In the genomic region with DNA sequence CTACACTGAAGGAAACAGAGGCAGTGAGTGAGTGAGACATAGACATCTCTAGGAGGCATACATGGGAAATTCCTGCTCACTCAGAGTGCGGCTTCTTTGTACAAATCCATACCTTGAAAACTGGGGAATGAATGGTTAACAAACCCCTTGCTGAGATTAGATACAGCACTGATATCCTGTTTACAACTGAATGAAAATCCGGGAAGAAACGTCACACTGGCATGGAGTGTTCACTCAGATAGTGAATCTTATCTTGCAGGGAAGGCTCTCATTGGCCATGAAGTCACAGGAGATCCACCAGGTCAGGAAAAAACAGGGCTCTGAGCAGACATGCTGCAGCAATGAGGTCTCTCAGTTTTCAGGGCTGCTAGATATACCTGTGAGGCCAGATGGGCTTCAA, we compare ENCODE assay signal across 29 mouse cellular contexts. TPM values are rescaled to one million over a fixed set of nuclear protein-coding genes. Genes with fewer than 3 reads are reported as not detected.
DNase-seq lines count a peak whose midpoint lies in the region; ATAC-seq and TF ChIP-seq lines count a peak whose summit lies in the region.
"Had no signal": no experiment of that assay in that cellular context is flagged by ENCODE, and none has a peak within 500 bp of the region (broad histone marks: within the 10 kb centered on the region; RNA-seq: fewer than 3 reads in every experiment).

No protein-coding gene starts in this region.

- no peaks in the 10 kb centered on the region for H3K27me3 ChIP-seq in hindbrain, embryonic 14.5 days (ENCODE audit: control insufficient read depth, insufficient read depth, low read length)
- no peaks in the 10 kb centered on the region for H3K27me3 ChIP-seq in hindbrain, embryonic 16.5 days (replicated peaks; ENCODE audit: control insufficient read depth, insufficient read depth, low read length)
- no peaks in the 10 kb centered on the region for H3K27me3 ChIP-seq in liver, postnatal 0 days (ENCODE audit: insufficient read depth, low read length)
- H3K27me3 ChIP-seq in liver, embryonic 12.5 days (replicated peaks) = 0 out of 2 replicates have a peak, but pooled peaks cover 6% of the 10 kb centered on the region
- H3K27me3 ChIP-seq in MEL (ENCODE audit: control insufficient read depth in 1 of 2, insufficient read depth in 2 of 2, low read length in 2 of 2) = no peaks in the 10 kb centered on the region
- no peaks in the 10 kb centered on the region for H3K27me3 ChIP-seq in kidney, adult 2 months (replicated peaks; ENCODE audit: control insufficient read depth, insufficient read depth, low read length)
- H3K27me3 ChIP-seq: hindbrain, embryonic 15.5 days; intestine, embryonic 15.5 days; limb, embryonic 12.5 days; neural tube, embryonic 13.5 days had no signal

- TF ChIP-seq RAD21 in MEL (IDR thresholded peaks at IDR 0.05; ENCODE audit: low read depth, low read length) = no peak

- H3K9me3 ChIP-seq in hindbrain, embryonic 14.5 days (ENCODE audit: control insufficient read depth, low read length) = no peaks in the 10 kb centered on the region
- no peaks in the 10 kb centered on the region for H3K9me3 ChIP-seq in hindbrain, embryonic 16.5 days (ENCODE audit: control insufficient read depth, low read length)
- H3K9me3 ChIP-seq in liver, postnatal 0 days (ENCODE audit: low read length) = no peaks in the 10 kb centered on the region
- H3K9me3 ChIP-seq in liver, embryonic 12.5 days (replicated peaks) = no peaks in the 10 kb centered on the region
- no peaks in the 10 kb centered on the region for H3K9me3 ChIP-seq in MEL (replicated peaks; ENCODE audit: insufficient read depth, low read length)
- H3K9me3 ChIP-seq: heart, embryonic 10.5 days; hindbrain, embryonic 15.5 days; intestine, embryonic 15.5 days; limb, embryonic 12.5 days; liver, embryonic 13.5 days; neural tube, embryonic 13.5 days had no signal

- WGBS in hindbrain, embryonic 14.5 days = 77% methylated on average over 3 of the region's 3 CpGs
- 75% methylated on average over 3 of the region's 3 CpGs for WGBS in hindbrain, embryonic 16.5 days
- WGBS in liver, postnatal 0 days (ENCODE audit: insufficient replicate concordance) = 36% methylated on average over 3 of the region's 3 CpGs
- 32% methylated on average over 3 of the region's 3 CpGs for whole genome bisulfite sequencing in liver, embryonic 12.5 days (ENCODE audit: insufficient replicate concordance)
- WGBS in kidney, adult 2 months = 72% methylated on average over 3 of the region's 3 CpGs

- no peak for TF ChIP-seq POLR2A in MEL (IDR thresholded peaks at IDR 0.05; ENCODE audit: control insufficient read depth in 1 of 2, insufficient read depth in 1 of 2, low read depth in 1 of 2, low read length in 2 of 2, poor library complexity in 1 of 2)
- no peak for TF ChIP-seq POLR2A in kidney, adult 2 months (IDR thresholded peaks at IDR 0.05; ENCODE audit: low read depth, low read length)

- no peak overlapping the region for H3K9ac ChIP-seq in hindbrain, embryonic 14.5 days
- H3K9ac ChIP-seq in hindbrain, embryonic 16.5 days (ENCODE audit: low read depth, low read length) = no peak overlapping the region
- H3K9ac ChIP-seq in liver, postnatal 0 days (replicated peaks) = no peak overlapping the region
- H3K9ac ChIP-seq in liver, embryonic 12.5 days = no peak overlapping the region
- no peak overlapping the region for H3K9ac ChIP-seq in MEL (ENCODE audit: control insufficient read depth, low read depth, low read length, poor library complexity, severe bottlenecking)
- H3K9ac ChIP-seq: hindbrain, embryonic 15.5 days; intestine, embryonic 15.5 days; limb, embryonic 12.5 days; liver, embryonic 13.5 days; lung, embryonic 14.5 days; neural tube, embryonic 13.5 days had no signal

- H3K4me3 ChIP-seq in hindbrain, embryonic 14.5 days (replicated peaks; ENCODE audit: low read length) = no peak overlapping the region
- no peak overlapping the region for H3K4me3 ChIP-seq in hindbrain, embryonic 16.5 days (ENCODE audit: low read length)
- H3K4me3 ChIP-seq in liver, postnatal 0 days (ENCODE audit: low read depth, low read length) = no peak overlapping the region
- no peak overlapping the region for H3K4me3 ChIP-seq in liver, embryonic 12.5 days
- H3K4me3 ChIP-seq in MEL (ENCODE audit: control insufficient read depth in 1 of 2, insufficient read depth in 1 of 2, low read depth in 2 of 2, low read length in 2 of 2) = no peak overlapping the region
- no peak overlapping the region for H3K4me3 ChIP-seq in kidney, adult 2 months (ENCODE audit: insufficient read depth, low read depth, low read length)
- H3K4me3 ChIP-seq: erythroblast, embryonic 14.5 days; heart, embryonic 10.5 days; hindbrain, embryonic 15.5 days; intestine, embryonic 15.5 days; limb, embryonic 12.5 days; liver, embryonic 13.5 days; neural tube, embryonic 13.5 days had no signal

- no peaks in the 10 kb centered on the region for H3K4me1 ChIP-seq in hindbrain, embryonic 14.5 days (replicated peaks; ENCODE audit: control insufficient read depth, insufficient read depth, low read length)
- H3K4me1 ChIP-seq in hindbrain, embryonic 16.5 days (ENCODE audit: control insufficient read depth, insufficient read depth, low read depth, low read length) = no peaks in the 10 kb centered on the region
- peaks cover 2% of the 10 kb centered on the region; the same call in 1 of the 2 replicates for H3K4me1 ChIP-seq in liver, postnatal 0 days (ENCODE audit: insufficient read depth)
- H3K4me1 ChIP-seq in liver, embryonic 12.5 days = 0 out of 2 replicates have a peak, but pooled peaks cover 3% of the 10 kb centered on the region
- H3K4me1 ChIP-seq in MEL (ENCODE audit: control insufficient read depth in 1 of 2, insufficient read depth in 2 of 2, low read length in 2 of 2) = peaks cover 0 to 5% of the 10 kb centered on the region in 2 experiments; a peak in 2 of 4 replicates
- peaks cover 10% of the 10 kb centered on the region for H3K4me1 ChIP-seq in kidney, adult 2 months (ENCODE audit: control insufficient read depth, insufficient read depth, low read length)
- H3K4me1 ChIP-seq: hindbrain, embryonic 15.5 days; intestine, embryonic 15.5 days; liver, embryonic 13.5 days had no signal

- no peak for ATAC-seq in hindbrain, embryonic 14.5 days (ENCODE audit: low FRiP score)
- ATAC-seq in hindbrain, embryonic 16.5 days = no peak
- no peak for ATAC-seq in liver, postnatal 0 days
- no peak for ATAC-seq in liver, embryonic 12.5 days
- ATAC-seq: activated CD4-positive, CD25-positive, alpha-beta regulatory T cell, adult 4 months; CD4-positive, CD25-positive, alpha-beta regulatory T cell, adult 4 months; forebrain, embryonic 16.5 days; intestine, embryonic 15.5 days had no signal

- H3K36me3 ChIP-seq in hindbrain, embryonic 14.5 days (replicated peaks; ENCODE audit: control insufficient read depth, insufficient read depth) = peaks cover 29% of the 10 kb centered on the region
- H3K36me3 ChIP-seq in hindbrain, embryonic 16.5 days (ENCODE audit: control insufficient read depth, insufficient read depth, low read length) = no peaks in the 10 kb centered on the region; the same call in 1 of the 2 replicates
- no peaks in the 10 kb centered on the region for H3K36me3 ChIP-seq in liver, postnatal 0 days (replicated peaks; ENCODE audit: insufficient read depth, low read length)
- no peaks in the 10 kb centered on the region for H3K36me3 ChIP-seq in liver, embryonic 12.5 days
- H3K36me3 ChIP-seq in MEL (ENCODE audit: control insufficient read depth in 1 of 2, insufficient read depth in 2 of 2, low read length in 2 of 2) = peaks cover 0 to 4% of the 10 kb centered on the region in 2 experiments; a peak in 2 of 4 replicates
- H3K36me3 ChIP-seq in kidney, adult 2 months (ENCODE audit: control insufficient read depth, insufficient read depth, low read length) = no peaks in the 10 kb centered on the region
- H3K36me3 ChIP-seq: liver, embryonic 13.5 days had no signal

- H3K79me2 ChIP-seq in MEL (ENCODE audit: control insufficient read depth, insufficient read depth, low read length, poor library complexity) = no peaks in the 10 kb centered on the region

- no peak overlapping the region for H3K4me2 ChIP-seq in hindbrain, embryonic 14.5 days (replicated peaks)
- H3K4me2 ChIP-seq in hindbrain, embryonic 16.5 days (ENCODE audit: low read length) = no peak overlapping the region
- no peak overlapping the region for H3K4me2 ChIP-seq in liver, postnatal 0 days (ENCODE audit: low read depth, low read length)
- H3K4me2 ChIP-seq in liver, embryonic 12.5 days = no peak overlapping the region
- H3K4me2 ChIP-seq: hindbrain, embryonic 15.5 days; intestine, embryonic 15.5 days; limb, embryonic 12.5 days; liver, embryonic 13.5 days; lung, embryonic 14.5 days; midbrain, embryonic 11.5 days; neural tube, embryonic 13.5 days had no signal

- no peak for TF ChIP-seq CTCF in liver, postnatal 0 days (IDR thresholded peaks at IDR 0.05; ENCODE audit: low read depth)
- TF ChIP-seq CTCF in MEL (IDR thresholded peaks at IDR 0.05 in 2 of 3, conservative IDR thresholded peaks at IDR 0.05 in 1 of 3; ENCODE audit: control insufficient read depth in 1 of 3, insufficient read depth in 1 of 3, low read depth in 2 of 3, low read length in 3 of 3, poor library complexity in 1 of 3, severe bottlenecking in 1 of 3) = no peak
- TF ChIP-seq CTCF in kidney, adult 2 months (conservative IDR thresholded peaks at IDR 0.05; ENCODE audit: insufficient read depth, insufficient read length, low read depth, low read length) = no peak

- H3K27ac ChIP-seq in hindbrain, embryonic 14.5 days = 0 out of 2 replicates have a peak overlapping the region, but pooled peaks have one; percentile 38
- H3K27ac ChIP-seq in hindbrain, embryonic 16.5 days (ENCODE audit: low read depth, low read length) = no peak overlapping the region; the same call in 1 of the 2 replicates
- H3K27ac ChIP-seq in liver, postnatal 0 days (ENCODE audit: low read depth) = no peak overlapping the region
- no peak overlapping the region for H3K27ac ChIP-seq in liver, embryonic 12.5 days
- no peak overlapping the region for H3K27ac ChIP-seq in MEL (ENCODE audit: control insufficient read depth, low read depth, low read length)
- H3K27ac ChIP-seq in kidney, adult 2 months (ENCODE audit: insufficient read depth, low read depth, low read length) = no peak overlapping the region
- H3K27ac ChIP-seq: heart, embryonic 10.5 days; hindbrain, embryonic 15.5 days; intestine, embryonic 15.5 days; kidney, postnatal 0 days; limb, embryonic 12.5 days; liver, embryonic 13.5 days; neural tube, embryonic 13.5 days had no signal

- DNase-seq in hindbrain, embryonic 14.5 days (ENCODE audit: low spot score) = no peak
- DNase-seq in liver, postnatal 0 days = no peak
- DNase-seq in MEL (ENCODE audit: low read depth, low spot score) = no peak
- peak; percentile 29 for DNase-seq in lung, postnatal 14 days
- no peak for DNase-seq in thymus, postnatal 10 days (ENCODE audit: low spot score in 2 of 2)
- no peak for DNase-seq in kidney, adult 2 months
- DNase-seq: adrenal gland, adult 2 months; adrenal gland, postnatal 36 days; cerebellum, adult 9-11 months; gastrocnemius, postnatal 10 days; heart, postnatal 4 days; kidney, adult 8-10 months; kidney, postnatal 4 days; liver, embryonic 13.5 days; lung, embryonic 14.5 days had no signal

- TF ChIP-seq EP300 in liver, postnatal 0 days (IDR thresholded peaks at IDR 0.05; ENCODE audit: low read depth) = 0 out of 2 replicates have a peak, but pooled peaks have one; percentile 9
- TF ChIP-seq EP300 in MEL (IDR thresholded peaks at IDR 0.05; ENCODE audit: low read depth in 1 of 2, low read length in 2 of 2) = peak in 1 of 2 experiments; percentile 15; a peak in 1 of 4 replicates

RNA-seq across cellular contexts. Expression of a gene that starts 32.0 kb away (rescaled TPM):
- 26.5 and 37.4 TPM in 2 replicates for polyA plus RNA-seq in hindbrain, embryonic 14.5 days (2014; fragmentation: Nextera tagmentation; extraction: Ambion mirVana)
- 35.2 and 36.2 TPM in 2 replicates for polyA plus RNA-seq in hindbrain, embryonic 16.5 days (2015; fragmentation: Nextera tagmentation; extraction: Ambion mirVana)
- polyA plus RNA-seq in liver, postnatal 0 days (2015; fragmentation: Nextera tagmentation; extraction: Ambion mirVana) = 1.4 and 1.6 TPM in 2 replicates
- 4.8 TPM in 2 replicates for polyA plus RNA-seq in liver, embryonic 12.5 days (2016; fragmentation: Nextera tagmentation; extraction: Ambion mirVana)
- 27.2 and 29.5 TPM in 2 replicates for total RNA-seq in MEL (2012; rRNA removed)
- polyA plus RNA-seq in MEL (2012; ENCODE audit: insufficient read depth in 1 of 2, insufficient read length in 2 of 2, low read depth in 1 of 2, low replicate concordance in 2 of 2, missing spikeins in 1 of 2) = 10 to 100 TPM in 1 of 2 experiments, not detected in 1; 22.5 TPM
- polyA plus RNA-seq in kidney, adult 2 months (2012; rRNA removed) = 42.7 and 43.3 TPM in 2 replicates

RNA-seq across cellular contexts. Expression of a gene that starts 42.5 kb away (rescaled TPM):
- polyA plus RNA-seq in hindbrain, embryonic 14.5 days (2014; fragmentation: Nextera tagmentation; extraction: Ambion mirVana) = 65.6 and 80.9 TPM in 2 replicates
- 66.9 and 70.5 TPM in 2 replicates for polyA plus RNA-seq in hindbrain, embryonic 16.5 days (2015; fragmentation: Nextera tagmentation; extraction: Ambion mirVana)
- polyA plus RNA-seq in liver, postnatal 0 days (2015; fragmentation: Nextera tagmentation; extraction: Ambion mirVana) = 3.1 and 3.7 TPM in 2 replicates
- polyA plus RNA-seq in liver, embryonic 12.5 days (2016; fragmentation: Nextera tagmentation; extraction: Ambion mirVana) = 5.2 and 6.2 TPM in 2 replicates
- total RNA-seq in MEL (2012; rRNA removed) = 8.6 and 8.8 TPM in 2 replicates
- 10 to 100 TPM in 1 of 2 experiments, not detected in 1; 12.5 TPM for polyA plus RNA-seq in MEL (2012; ENCODE audit: insufficient read depth in 1 of 2, insufficient read length in 2 of 2, low read depth in 1 of 2, low replicate concordance in 2 of 2, missing spikeins in 1 of 2)
- 23.1 and 25.7 TPM in 2 replicates for polyA plus RNA-seq in kidney, adult 2 months (2012; rRNA removed)
- total RNA-seq: megakaryocyte progenitor cell, adult 5-6 weeks had no signal
- polyA plus RNA-seq: erythroblast, embryonic 14.5 days had no signal

RNA-seq across cellular contexts. Expression of a gene that starts 42.7 kb away (rescaled TPM):
- polyA plus RNA-seq in hindbrain, embryonic 14.5 days (2014; fragmentation: Nextera tagmentation; extraction: Ambion mirVana) = 57.9 and 61.6 TPM in 2 replicates
- 63.3 and 73.1 TPM in 2 replicates for polyA plus RNA-seq in hindbrain, embryonic 16.5 days (2015; fragmentation: Nextera tagmentation; extraction: Ambion mirVana)
- 4.8 and 5.6 TPM in 2 replicates for polyA plus RNA-seq in liver, postnatal 0 days (2015; fragmentation: Nextera tagmentation; extraction: Ambion mirVana)
- 12.9 and 14.8 TPM in 2 replicates for polyA plus RNA-seq in liver, embryonic 12.5 days (2016; fragmentation: Nextera tagmentation; extraction: Ambion mirVana)
- total RNA-seq in MEL (2012; rRNA removed) = 12.6 and 12.7 TPM in 2 replicates
- polyA plus RNA-seq in MEL (2012; ENCODE audit: insufficient read depth in 1 of 2, insufficient read length in 2 of 2, low read depth in 1 of 2, low replicate concordance in 2 of 2, missing spikeins in 1 of 2) = 10 to 100 TPM in 1 of 2 experiments, not detected in 1; 25.3 TPM
- 13.8 and 15.4 TPM in 2 replicates for polyA plus RNA-seq in kidney, adult 2 months (2012; rRNA removed)

RNA-seq across cellular contexts. Expression of a gene that starts 51.7 kb away (rescaled TPM):
- 52.4 and 56.6 TPM in 2 replicates for polyA plus RNA-seq in hindbrain, embryonic 14.5 days (2014; fragmentation: Nextera tagmentation; extraction: Ambion mirVana)
- polyA plus RNA-seq in hindbrain, embryonic 16.5 days (2015; fragmentation: Nextera tagmentation; extraction: Ambion mirVana) = 49.6 and 67.9 TPM in 2 replicates
- polyA plus RNA-seq in liver, postnatal 0 days (2015; fragmentation: Nextera tagmentation; extraction: Ambion mirVana) = 4.9 TPM in 2 replicates
- polyA plus RNA-seq in liver, embryonic 12.5 days (2016; fragmentation: Nextera tagmentation; extraction: Ambion mirVana) = 11.0 and 16.3 TPM in 2 replicates
- total RNA-seq in MEL (2012; rRNA removed) = not detected in 2 replicates
- polyA plus RNA-seq in MEL (2012; ENCODE audit: insufficient read depth in 1 of 2, insufficient read length in 2 of 2, low read depth in 1 of 2, low replicate concordance in 2 of 2, missing spikeins in 1 of 2) = not detected
- 12.0 and 21.3 TPM in 2 replicates for polyA plus RNA-seq in kidney, adult 2 months (2012; rRNA removed)
- total RNA-seq: megakaryocyte progenitor cell, adult 5-6 weeks had no signal
- polyA plus RNA-seq: activated CD4-positive, CD25-positive, alpha-beta regulatory T cell, adult 4 months; CD4-positive, CD25-positive, alpha-beta regulatory T cell, adult 4 months; erythroblast, embryonic 14.5 days had no signal
